Mouse (Mus musculus) lung, postnatal 0 days (tissue): ENCODE data around the gene Nadsyn1. TPM values are rescaled to one million over a fixed set of nuclear protein-coding genes. Genes with fewer than 3 reads are reported as not detected.

Experiments used
- ATAC-seq: fragments of 200-750 bp; cut with Nextera tagmentation; 2 replicates; pipeline ENCODE4 v1.8.0; 2017; ENCODE audit warnings: moderate library complexity
- DNase-seq: peaks from one replicate; pipeline ENCODE4 v3.0.0-alpha.2; 2016; ENCODE audit warnings: low spot score
- H3K27ac ChIP-seq: fragments of 300-500 bp; sonication (generic); 2 replicates; pipeline ENCODE4 v1.5.1; 2014; ENCODE audit warnings: antibody characterized with exemption, mild to moderate bottlenecking, low read length, mixed read lengths
- H3K27me3 ChIP-seq: fragments of 300-500 bp; sonication (generic); replicated peaks from 2 replicates; pipeline ENCODE4 v1.6.1; 2014; ENCODE audit warnings: low read length, mixed read lengths; ENCODE audit not compliant: insufficient read depth
- H3K36me3 ChIP-seq: fragments of 300-500 bp; sonication (generic); 2 replicates; pipeline ENCODE4 v1.6.1; 2014; ENCODE audit warnings: low read length, mixed read lengths; ENCODE audit not compliant: insufficient read depth
- H3K4me1 ChIP-seq: fragments of 300-500 bp; sonication (generic); 2 replicates; pipeline ENCODE4 v1.6.1; 2014; ENCODE audit warnings: antibody characterized with exemption, low read depth, low read length, mixed read lengths; ENCODE audit not compliant: insufficient read depth
- H3K4me2 ChIP-seq: fragments of 300-500 bp; sonication (generic); replicated peaks from 2 replicates; pipeline ENCODE4 v1.6.1; 2014; ENCODE audit warnings: low read depth, mild to moderate bottlenecking, low read length, moderate library complexity, mixed read lengths
- H3K4me3 ChIP-seq: fragments of 300-500 bp; sonication (generic); 2 replicates; pipeline ENCODE4 v1.5.1; 2014; ENCODE audit warnings: low read depth, low read length
- H3K9ac ChIP-seq: fragments of 300-500 bp; sonication (generic); replicated peaks from 2 replicates; pipeline ENCODE4 v1.6.1; 2014; ENCODE audit warnings: low read depth, mild to moderate bottlenecking
- H3K9me3 ChIP-seq: fragments of 300-500 bp; sonication (generic); 2 replicates; pipeline ENCODE4 v1.6.1; 2016; ENCODE audit warnings: low read length, mixed read lengths
- CTCF ChIP-seq: IDR thresholded peaks from 2 replicates; pipeline ENCODE4 v1.5.1; 2016; ENCODE audit warnings: antibody characterized with exemption, mild to moderate bottlenecking
- EP300 ChIP-seq: IDR thresholded peaks from 2 replicates; pipeline ENCODE4 v1.6.1; 2016; ENCODE audit warnings: antibody characterized with exemption, mild to moderate bottlenecking, control low read depth
- WGBS: fragments of 180-500 bp; shearing (Covaris S2); extraction: QIAGEN DNeasy Blood & Tissue Kit; methylation state at CpG from one replicate; pipeline ENCODE4 v1.1.7; 2014; 5-methylcytosine and 5-hydroxymethylcytosine counted together
- polyA plus RNA-seq: library from polyadenylated mRNA; unstranded; fragments of >200 nt; fragmentation: Nextera tagmentation; extraction: Ambion mirVana; gene quantifications from 2 replicates; pipeline ENCODE4 v1.2.1, GENCODE M21; 2015

The Nadsyn1 gene
- polyA plus RNA-seq = 5.0 and 5.2 TPM in 2 replicates

DNA sequence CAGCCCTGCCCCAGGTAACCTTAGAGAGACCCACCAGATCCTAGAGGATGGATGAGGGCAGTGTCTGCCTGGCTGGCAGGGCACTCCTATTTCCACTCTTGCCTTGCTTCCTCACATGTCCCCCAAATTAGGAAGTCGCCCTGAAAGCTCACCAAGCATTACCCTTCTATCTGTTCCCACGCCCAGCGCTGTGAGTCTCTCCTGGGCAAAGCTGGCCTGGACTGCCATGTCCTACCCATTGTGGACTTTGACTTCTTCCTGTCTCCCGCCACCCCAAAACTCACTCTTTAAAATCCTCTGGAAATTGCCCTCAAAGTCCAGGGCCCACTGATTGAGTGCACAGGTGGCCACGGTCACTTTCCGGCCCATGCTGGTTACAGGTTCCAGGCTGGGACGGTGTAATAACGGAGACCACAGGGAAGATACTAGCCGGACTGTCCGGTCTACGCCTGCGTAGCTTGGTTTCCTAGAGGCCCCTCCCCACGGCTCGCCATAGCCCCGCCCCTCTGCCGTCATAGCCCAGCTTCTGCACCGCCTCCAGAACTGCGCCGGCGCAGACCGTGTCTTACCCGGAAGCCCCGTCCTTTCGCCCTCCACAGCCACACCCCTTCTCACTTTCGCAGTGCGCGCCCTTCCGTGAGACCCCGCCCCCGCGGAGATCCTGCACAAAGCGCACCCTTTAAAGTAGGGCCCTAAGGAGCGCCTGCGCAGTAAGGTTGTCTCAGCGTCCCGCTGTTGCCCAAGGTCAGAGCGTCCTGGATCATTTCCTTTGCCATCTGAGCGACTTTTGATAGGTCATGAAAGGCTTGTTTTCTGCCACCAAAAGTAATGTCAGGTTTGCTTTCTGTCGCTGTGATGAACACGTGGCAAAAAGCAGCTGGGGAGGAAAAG is at the start of gene Nadsyn1, which contains the start of gene Dhcr7:
Gene Nadsyn1, minus strand, starts transcription at position 475 of the 891 bp plus-strand sequence.
Gene Dhcr7, plus strand, starts transcription at position 771 of the 891 bp plus-strand sequence.
- Histone ChIP-seq H3K27me3 (no peaks in the 10 kb centered on the region), H3K4me1 (peaks cover 5% of the 10 kb centered on the region; the same call in 1 of the 2 replicates), H3K36me3 (no peaks in the 10 kb centered on the region), H3K4me2 (peak within 1 kb of the TSS; percentile 69), H3K27ac (peak within 1 kb of the TSS; percentile 59), H3K4me3 (peak within 1 kb of the TSS; percentile 61), H3K9ac (peak within 1 kb of the TSS; percentile 68), H3K9me3 (no peaks in the 10 kb centered on the region)
- DNase-seq = peak; percentile 100
- TF ChIP-seq EP300 (no peak), CTCF (no peak)
- WGBS = under 1% methylated on average over 36 of the region's 40 CpGs
- ATAC-seq = peak; percentile 99

DNA sequence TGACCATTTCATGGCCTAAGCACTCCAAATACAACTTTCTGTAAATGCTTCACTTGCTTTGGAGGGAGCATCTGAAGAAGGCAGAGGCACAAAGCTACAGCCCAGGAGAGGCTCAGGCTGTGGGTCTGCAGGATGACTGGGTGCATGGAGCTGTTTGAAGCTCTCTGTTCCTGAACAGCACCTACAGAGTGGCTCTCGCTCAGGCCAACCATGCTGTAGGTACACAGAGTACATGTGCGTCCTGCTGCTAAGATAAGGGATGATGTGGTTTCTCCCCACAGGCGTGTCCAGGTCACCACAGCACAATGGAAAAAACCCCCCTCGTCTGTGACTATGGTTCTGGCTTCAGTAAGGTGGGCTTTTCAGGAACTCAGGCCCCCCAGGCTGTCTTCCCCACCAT is 46.2 kb upstream of the Nadsyn1 start:
- Histone ChIP-seq H3K27ac (no peak overlapping the region), H3K4me1 (no peaks in the 10 kb centered on the region), H3K27me3 (no peaks in the 10 kb centered on the region), H3K9me3 (no peaks in the 10 kb centered on the region), H3K4me3 (no peak overlapping the region), H3K9ac (no peak overlapping the region), H3K36me3 (no peaks in the 10 kb centered on the region), H3K4me2 (no peak overlapping the region)
- TF ChIP-seq CTCF (no peak), EP300 (no peak)
- 68% methylated on average over 4 of the region's 4 CpGs for WGBS
- ATAC-seq (no peak), DNase-seq (no peak)

DNA sequence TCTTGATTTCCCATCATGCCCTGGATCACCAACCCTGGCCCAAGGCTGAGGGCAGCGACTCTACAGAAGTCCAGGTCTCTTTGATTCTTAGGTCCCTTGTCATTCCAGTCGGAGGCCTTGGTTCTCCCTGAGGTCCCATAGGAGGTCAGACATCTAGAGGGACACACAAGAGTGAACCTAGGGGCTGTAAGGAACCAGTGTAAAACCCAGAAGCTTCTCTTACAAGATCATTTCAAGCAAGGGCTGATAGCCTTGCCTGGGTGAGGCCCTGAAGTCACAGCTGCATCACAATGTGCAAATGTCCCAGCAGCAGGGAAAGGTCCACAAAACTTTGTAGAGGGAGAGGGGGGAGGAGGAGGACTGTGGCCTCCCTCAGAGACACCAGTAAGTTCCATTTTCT is 43.9 kb upstream of the Nadsyn1 start, which contains the start of gene Gm498:
Gene Gm498, plus strand, starts transcription at position 301 of the 400 bp plus-strand sequence.
- Histone ChIP-seq H3K4me3 (no peak within 1 kb of the TSS), H3K4me2 (no peak within 1 kb of the TSS), H3K36me3 (no peaks in the 10 kb centered on the region), H3K4me1 (no peaks in the 10 kb centered on the region), H3K9ac (no peak within 1 kb of the TSS), H3K9me3 (no peaks in the 10 kb centered on the region), H3K27me3 (no peaks in the 10 kb centered on the region), H3K27ac (no peak within 1 kb of the TSS)
- DNase-seq (no peak), ATAC-seq (no peak)
- WGBS = 76% methylated on average over 2 of the region's 2 CpGs
- no peak for TF ChIP-seq CTCF
- TF ChIP-seq EP300 = no peak

DNA sequence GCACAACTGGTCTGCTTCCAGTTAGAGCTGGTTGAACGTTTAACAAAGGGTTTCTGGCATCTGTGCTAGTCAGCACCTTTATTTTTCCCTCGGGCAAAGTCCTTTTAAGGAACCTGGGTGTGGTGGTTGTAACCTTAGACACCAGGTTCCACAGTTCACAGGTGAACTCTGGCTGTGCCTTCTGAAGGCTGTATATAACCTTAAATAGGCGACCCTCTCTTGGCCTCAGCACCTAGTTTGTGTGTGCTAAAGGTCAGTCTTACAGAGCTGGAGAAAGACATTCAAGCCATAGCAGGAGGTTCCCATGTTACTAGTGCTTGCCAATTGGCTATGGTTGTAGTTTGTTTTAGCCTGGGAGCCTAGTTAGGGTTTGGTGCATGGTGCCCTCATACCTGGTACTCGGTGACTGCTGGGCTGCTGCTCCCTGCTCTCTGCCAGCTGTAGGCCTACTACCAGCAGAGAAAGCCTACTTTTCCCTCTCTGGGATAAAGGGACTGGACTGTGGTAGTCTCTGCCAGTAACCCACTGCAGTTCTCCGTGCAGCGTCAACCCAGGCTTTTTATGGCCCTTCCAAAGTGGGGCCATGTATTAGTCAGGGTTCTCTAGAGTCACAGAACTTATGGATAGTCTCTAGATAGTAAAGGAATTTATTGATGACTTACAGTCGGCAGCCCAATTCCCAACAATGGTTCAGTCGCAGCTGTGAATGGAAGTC is 26.3 kb upstream of the Nadsyn1 start:
- no peak for ATAC-seq
- Histone ChIP-seq H3K36me3 (0 out of 2 replicates have a peak, but pooled peaks cover 5% of the 10 kb centered on the region), H3K27ac (no peak overlapping the region), H3K9ac (no peak overlapping the region), H3K4me2 (no peak overlapping the region), H3K27me3 (no peaks in the 10 kb centered on the region), H3K4me1 (no peaks in the 10 kb centered on the region), H3K9me3 (no peaks in the 10 kb centered on the region), H3K4me3 (no peak overlapping the region)
- 93% methylated on average over 6 of the region's 8 CpGs for WGBS
- no peak for TF ChIP-seq EP300
- no peak for TF ChIP-seq CTCF
- DNase-seq = no peak

DNA sequence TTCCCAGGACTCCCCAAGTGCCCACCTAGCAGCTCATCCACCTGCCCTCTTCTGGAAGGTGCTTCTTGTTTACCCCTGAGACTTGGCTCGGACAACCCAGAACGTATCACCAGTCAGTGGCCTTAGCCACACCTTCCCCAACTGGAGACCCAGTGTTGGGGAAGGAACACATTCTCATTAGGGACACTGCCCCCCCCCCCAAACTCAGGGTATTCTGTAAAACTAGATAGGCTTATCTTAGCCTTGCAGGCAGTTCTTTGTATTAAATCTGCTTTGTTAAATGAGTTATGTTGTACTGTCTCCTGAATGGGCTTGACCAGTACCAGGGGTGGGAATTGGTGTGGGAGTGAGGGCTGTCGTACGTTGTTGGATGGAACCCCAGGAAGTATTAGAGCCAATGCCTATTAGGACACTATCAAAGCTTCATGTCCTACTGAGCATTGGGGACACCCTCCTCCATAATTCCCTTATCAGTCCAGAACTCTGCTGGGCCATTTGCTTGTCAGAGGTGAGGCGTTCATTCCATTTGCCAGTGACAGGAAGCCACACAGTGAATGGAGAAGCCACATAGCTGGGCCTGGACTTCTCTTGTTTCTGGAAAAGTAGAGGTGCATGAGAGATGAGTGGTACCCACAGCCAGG is 25.6 kb upstream of the Nadsyn1 start:
- DNase-seq (no peak), ATAC-seq (no peak)
- Histone ChIP-seq H3K4me3 (no peak overlapping the region), H3K9me3 (no peaks in the 10 kb centered on the region), H3K27ac (no peak overlapping the region), H3K36me3 (peaks cover 5% of the 10 kb centered on the region; the same call in 1 of the 2 replicates), H3K4me2 (no peak overlapping the region), H3K27me3 (no peaks in the 10 kb centered on the region), H3K9ac (no peak overlapping the region), H3K4me1 (no peaks in the 10 kb centered on the region)
- 87% methylated on average over 5 of the region's 5 CpGs for WGBS
- no peak for TF ChIP-seq CTCF
- no peak for TF ChIP-seq EP300

DNA sequence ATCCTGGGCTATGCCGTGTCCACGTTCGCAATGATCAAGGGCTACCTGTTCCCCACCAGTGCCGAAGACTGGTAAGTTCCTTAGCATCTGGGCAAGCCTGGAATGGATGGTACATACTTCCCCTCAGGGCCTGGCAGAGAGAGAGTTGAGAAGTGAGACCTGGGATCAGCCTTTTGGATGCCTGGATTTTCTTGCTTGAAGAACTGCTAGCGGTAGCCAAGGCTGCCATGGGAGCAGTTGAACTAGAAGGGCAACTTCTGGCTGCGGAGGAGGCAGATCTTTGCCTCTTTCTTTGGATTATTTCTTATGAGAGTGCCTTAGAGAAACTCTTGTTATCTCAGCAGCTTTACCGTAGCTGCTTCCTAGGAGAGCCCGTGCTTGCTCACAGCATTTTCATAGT is 18.7 kb upstream of the Nadsyn1 start:
- Histone ChIP-seq H3K9me3 (no peaks in the 10 kb centered on the region), H3K4me3 (no peak overlapping the region), H3K27ac (no peak overlapping the region), H3K4me1 (no peaks in the 10 kb centered on the region), H3K9ac (no peak overlapping the region), H3K36me3 (peaks cover 12% of the 10 kb centered on the region; the same call in 1 of the 2 replicates), H3K27me3 (no peaks in the 10 kb centered on the region), H3K4me2 (no peak overlapping the region)
- TF ChIP-seq EP300 (no peak), CTCF (no peak)
- WGBS = 94% methylated on average over 8 of the region's 8 CpGs
- DNase-seq = no peak
- ATAC-seq = no peak
